Mouse (Mus musculus): ENCODE measurements around the gene Ube2c. TPM values are rescaled to one million over a fixed set of nuclear protein-coding genes. Genes with fewer than 3 reads are reported as not detected.
"Not testable (repeated sequence)": the region's sequence is repeated elsewhere in the genome, so short reads cannot be mapped to it uniquely, and the experiment has no call there.

Ube2c gene
- polyA plus RNA-seq, 2 experiments: 465 to 533 TPM

DNA sequence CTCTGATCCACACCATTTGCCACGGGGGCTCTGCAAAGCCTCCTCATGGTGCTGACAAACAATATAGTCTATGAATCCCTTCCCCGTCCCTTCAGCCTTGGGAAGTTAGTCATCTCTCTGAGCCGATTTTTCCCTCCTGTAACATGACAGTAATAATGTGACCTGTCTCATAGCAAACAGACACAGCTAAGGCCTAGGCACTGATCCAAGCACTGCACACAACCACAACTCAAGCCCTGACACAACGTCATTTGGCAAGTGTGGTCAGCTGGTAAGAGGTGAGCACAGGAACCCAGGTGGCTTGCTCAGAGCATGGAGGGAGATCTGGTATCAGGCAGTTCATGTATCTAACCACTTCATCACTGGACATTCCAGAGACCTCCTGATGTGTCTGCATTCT is 26.2 kb downstream of the Ube2c start:
- 75% methylated on average over 4 of the region's 4 CpGs for WGBS (ENCODE audit: insufficient replicate concordance)
- H3K36me3 ChIP-seq (replicated peaks; ENCODE audit: control insufficient read depth, insufficient read depth, low read depth): peaks cover 39% of the 10 kb centered on the region
- DNase-seq (ENCODE audit: low read depth in 3 of 3, low spot score in 3 of 3): no peak

DNA sequence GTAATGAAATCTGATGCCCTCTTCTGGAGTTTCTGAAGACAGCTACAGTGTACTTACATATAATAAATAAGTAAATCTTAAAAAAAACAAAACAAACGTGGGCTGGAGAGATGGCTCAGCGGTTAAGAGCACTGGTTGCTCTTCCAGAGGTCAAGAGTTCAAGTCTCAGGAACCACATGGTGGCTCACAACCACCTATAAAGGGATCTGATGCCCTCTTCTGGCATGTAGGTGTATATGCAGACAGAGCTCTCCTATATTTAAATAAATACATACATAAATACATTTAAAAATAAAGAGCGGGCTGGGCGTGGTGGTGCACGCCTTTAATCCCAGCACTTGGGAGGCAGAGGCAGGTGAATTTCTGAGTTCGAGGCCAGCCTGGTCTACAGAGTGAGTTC is 28.9 kb downstream of the Ube2c start:
- H3K27ac ChIP-seq; H3K4me2 ChIP-seq (ENCODE audit: low read depth); H3K4me3 ChIP-seq (ENCODE audit: insufficient read depth in 1 of 2, low read depth in 2 of 2, low read length in 2 of 2); ATAC-seq (ENCODE audit: insufficient read depth); H3K9me3 ChIP-seq (ENCODE audit: control insufficient read depth, low read length); H3K9ac ChIP-seq (replicated peaks); DNase-seq (ENCODE audit: low read depth in 3 of 3, low spot score in 3 of 3); H3K4me1 ChIP-seq (replicated peaks; ENCODE audit: control insufficient read depth in 2 of 2, insufficient read depth in 2 of 2, low read length in 1 of 2); H3K27me3 ChIP-seq (ENCODE audit: control insufficient read depth, insufficient read depth, low read length): not testable (repeated sequence)
- WGBS (ENCODE audit: insufficient replicate concordance): 68% methylated on average over 6 of the region's 6 CpGs
- H3K36me3 ChIP-seq (replicated peaks; ENCODE audit: control insufficient read depth, insufficient read depth, low read depth): peaks cover 38% of the 10 kb centered on the region
- peak; percentile 54 for TF ChIP-seq CTCF (IDR thresholded peaks at IDR 0.05; ENCODE audit: low read depth)

More for the DNA sequence above, 26.2 kb downstream of the Ube2c start:
- H3K27ac ChIP-seq: no peak overlapping the region
- ATAC-seq (ENCODE audit: insufficient read depth): no peak
- H3K4me1 ChIP-seq (replicated peaks; ENCODE audit: control insufficient read depth in 2 of 2, insufficient read depth in 2 of 2, low read length in 1 of 2): no peaks in the 10 kb centered on the region; a peak in 1 of 4 replicates
- no peaks in the 10 kb centered on the region for H3K9me3 ChIP-seq (ENCODE audit: control insufficient read depth, low read length)
- H3K9ac ChIP-seq (replicated peaks): no peak overlapping the region
- TF ChIP-seq EP300 (IDR thresholded peaks at IDR 0.05; ENCODE audit: low read depth) (no peak), CTCF (IDR thresholded peaks at IDR 0.05; ENCODE audit: low read depth) (no peak)
- H3K4me3 ChIP-seq (ENCODE audit: insufficient read depth in 1 of 2, low read depth in 2 of 2, low read length in 2 of 2): no peak overlapping the region
- H3K4me2 ChIP-seq (ENCODE audit: low read depth): no peak overlapping the region
- H3K27me3 ChIP-seq (ENCODE audit: control insufficient read depth, insufficient read depth, low read length): no peaks in the 10 kb centered on the region

GRCm38 (mm10) chr2:164800252-164801004 is 30.7 kb downstream of the Ube2c start:
- H3K4me3 ChIP-seq (ENCODE audit: insufficient read depth in 1 of 2, low read depth in 2 of 2, low read length in 2 of 2): no peak overlapping the region
- no peak overlapping the region for H3K9ac ChIP-seq (replicated peaks)
- no peak for TF ChIP-seq EP300 (IDR thresholded peaks at IDR 0.05; ENCODE audit: low read depth)
- TF ChIP-seq CTCF (IDR thresholded peaks at IDR 0.05; ENCODE audit: low read depth): no peak
- whole genome bisulfite sequencing (ENCODE audit: insufficient replicate concordance): 83% methylated on average over 13 of the region's 13 CpGs
- no peak for ATAC-seq (ENCODE audit: insufficient read depth)
- H3K27ac ChIP-seq: no peak overlapping the region
- peaks cover 28% of the 10 kb centered on the region for H3K36me3 ChIP-seq (replicated peaks; ENCODE audit: control insufficient read depth, insufficient read depth, low read depth)
- no peak overlapping the region for H3K4me2 ChIP-seq (ENCODE audit: low read depth)
- H3K27me3 ChIP-seq (ENCODE audit: control insufficient read depth, insufficient read depth, low read length): no peaks in the 10 kb centered on the region
- DNase-seq (ENCODE audit: low read depth in 3 of 3, low spot score in 3 of 3): no peak
- no peaks in the 10 kb centered on the region for H3K9me3 ChIP-seq (ENCODE audit: control insufficient read depth, low read length)
- peaks cover 7 to 8% of the 10 kb centered on the region in 2 experiments for H3K4me1 ChIP-seq (replicated peaks; ENCODE audit: control insufficient read depth in 2 of 2, insufficient read depth in 2 of 2, low read length in 1 of 2)

GRCm38 (mm10) chr2:164803201-164803920 is 33.7 kb downstream of the Ube2c start:
- Histone ChIP-seq H3K9ac (replicated peaks) (peak overlapping the region; percentile 93), H3K27me3 (ENCODE audit: control insufficient read depth, insufficient read depth, low read length) (no peaks in the 10 kb centered on the region), H3K4me2 (ENCODE audit: low read depth) (peak overlapping the region; percentile 90), H3K9me3 (ENCODE audit: control insufficient read depth, low read length) (no peaks in the 10 kb centered on the region), H3K36me3 (replicated peaks; ENCODE audit: control insufficient read depth, insufficient read depth, low read depth) (peaks cover 12% of the 10 kb centered on the region), H3K27ac (peak overlapping the region; percentile 80), H3K4me3 (ENCODE audit: insufficient read depth in 1 of 2, low read depth in 2 of 2, low read length in 2 of 2) (peak overlapping the region; percentile 95 to 99), H3K4me1 (replicated peaks; ENCODE audit: control insufficient read depth in 2 of 2, insufficient read depth in 2 of 2, low read length in 1 of 2) (peaks cover 12 to 13% of the 10 kb centered on the region in 2 experiments)
- DNase-seq (ENCODE audit: low read depth in 3 of 3, low spot score in 3 of 3) (no peak), ATAC-seq (ENCODE audit: insufficient read depth) (no peak)
- TF ChIP-seq EP300 (IDR thresholded peaks at IDR 0.05; ENCODE audit: low read depth) (no peak), CTCF (IDR thresholded peaks at IDR 0.05; ENCODE audit: low read depth) (no peak)
- 77% methylated on average over 16 of the region's 16 CpGs for WGBS (ENCODE audit: insufficient replicate concordance)

GRCm38 (mm10) chr2:164803921-164804313 is 34.2 kb downstream of the Ube2c start:
- Histone ChIP-seq H3K9ac (replicated peaks) (peak overlapping the region; percentile 93), H3K36me3 (replicated peaks; ENCODE audit: control insufficient read depth, insufficient read depth, low read depth) (peaks cover 14% of the 10 kb centered on the region), H3K4me3 (ENCODE audit: insufficient read depth in 1 of 2, low read depth in 2 of 2, low read length in 2 of 2) (peak overlapping the region; percentile 95 to 99), H3K4me1 (replicated peaks; ENCODE audit: control insufficient read depth in 2 of 2, insufficient read depth in 2 of 2, low read length in 1 of 2) (peaks cover 12 to 13% of the 10 kb centered on the region in 2 experiments), H3K27me3 (ENCODE audit: control insufficient read depth, insufficient read depth, low read length) (no peaks in the 10 kb centered on the region), H3K4me2 (ENCODE audit: low read depth) (peak overlapping the region; percentile 90), H3K27ac (peak overlapping the region; percentile 80), H3K9me3 (ENCODE audit: control insufficient read depth, low read length) (no peaks in the 10 kb centered on the region)
- DNase-seq (ENCODE audit: low read depth in 3 of 3, low spot score in 3 of 3) (no peak), ATAC-seq (ENCODE audit: insufficient read depth) (no peak)
- WGBS (ENCODE audit: insufficient replicate concordance): 57% methylated on average over 1 of the region's 1 CpGs
- TF ChIP-seq EP300 (IDR thresholded peaks at IDR 0.05; ENCODE audit: low read depth): no peak
- no peak; the same call in 1 of the 2 replicates for TF ChIP-seq CTCF (IDR thresholded peaks at IDR 0.05; ENCODE audit: low read depth)

Data from liver, embryonic 14.5 days (tissue).